Mouse (Mus musculus) limb, embryonic 14.5 days (tissue): Measurements from ENCODE around the gene Tnn. TPM values are rescaled to one million over a fixed set of nuclear protein-coding genes. Genes with fewer than 3 reads are reported as not detected.
A peak's percentile ranks its signal among the peaks of the same experiment; 100 is the strongest.

ENCODE experiments used
- ATAC-seq: fragments of 200-750 bp; cut with Nextera tagmentation; 2 replicates; pipeline ENCODE4 v1.8.0; 2017; ENCODE audit warnings: low read depth, moderate number of reproducible peaks, moderate TSS enrichment; ENCODE audit not compliant: low FRiP score
- DNase-seq: peaks from one replicate; pipeline ENCODE4 v3.0.0-alpha.2; 2015; ENCODE audit warnings: low spot score
- H3K27ac ChIP-seq: fragments of 300-500 bp; sonication (generic); replicated peaks from 2 replicates; pipeline ENCODE4 v1.5.1; 2014; ENCODE audit warnings: low read depth, mild to moderate bottlenecking, low read length, moderate library complexity, mixed read lengths
- H3K27me3 ChIP-seq: fragments of 300-500 bp; sonication (generic); 2 replicates; pipeline ENCODE4 v1.6.1; 2014; ENCODE audit warnings: low read length, mixed read lengths; ENCODE audit not compliant: control insufficient read depth, insufficient read depth
- H3K36me3 ChIP-seq: fragments of 300-500 bp; sonication (generic); 2 replicates; pipeline ENCODE4 v1.6.1; 2014; ENCODE audit warnings: mild to moderate bottlenecking, low read length, moderate library complexity, mixed read lengths; ENCODE audit not compliant: control insufficient read depth, insufficient read depth
- H3K4me1 ChIP-seq: fragments of 300-500 bp; sonication (generic); 2 replicates; pipeline ENCODE4 v1.6.1; 2014; ENCODE audit warnings: antibody characterized with exemption, low read length, mixed read lengths; ENCODE audit not compliant: control insufficient read depth, insufficient read depth
- H3K4me2 ChIP-seq: fragments of 300-500 bp; sonication (generic); replicated peaks from 2 replicates; pipeline ENCODE4 v1.6.1; 2014; ENCODE audit warnings: low read depth, mild to moderate bottlenecking, low read length, moderate library complexity; ENCODE audit not compliant: severe bottlenecking
- H3K4me3 ChIP-seq: fragments of 300-500 bp; sonication (generic); replicated peaks from 2 replicates; pipeline ENCODE4 v1.5.1; 2014; ENCODE audit warnings: low read length
- H3K9ac ChIP-seq: fragments of 300-500 bp; sonication (generic); 2 replicates; pipeline ENCODE4 v1.6.1; 2014; ENCODE audit warnings: mild to moderate bottlenecking, low read depth, low read length, moderate library complexity; ENCODE audit not compliant: severe bottlenecking
- H3K9me3 ChIP-seq: fragments of 300-500 bp; sonication (generic); 2 replicates; pipeline ENCODE4 v1.6.1; 2016; ENCODE audit warnings: low read length; ENCODE audit not compliant: control insufficient read depth
- POLR2A ChIP-seq: fragments of 200-500 bp; IDR thresholded peaks from 2 replicates; pipeline ENCODE4 v1.8.0; 2012; ENCODE audit warnings: inconsistent platforms, mild to moderate bottlenecking, moderate library complexity, borderline replicate concordance; ENCODE audit not compliant: insufficient read depth, insufficient read length; ENCODE audit errors: extremely low read depth
- WGBS: fragments of 180-500 bp; shearing (Covaris S2); extraction: QIAGEN DNeasy Blood & Tissue Kit; methylation state at CpG from one replicate; pipeline ENCODE4 v1.1.7; 2014; 5-methylcytosine and 5-hydroxymethylcytosine counted together
- polyA plus RNA-seq, 2 experiments: library from polyadenylated mRNA; depleted of rRNA in 1 of 2; stranded (reverse) in 1 of 2; unstranded in 1 of 2; fragments of >200 nt; fragmentation: Nextera tagmentation in 1 of 2; extraction: Ambion mirVana in 1 of 2; gene quantifications; 2 replicates each; pipeline versions ENCODE4 v1.2.1 to v1.2.3; 2012 to 2014

Tnn gene
- polyA plus RNA-seq, 2 experiments: 5.4 TPM

GRCm38 (mm10) chr1:160064547-160065144 lies 88.7 kb downstream of the Tnn start:
- no peaks in the 10 kb centered on the region for H3K27me3 ChIP-seq
- ATAC-seq (no peak), DNase-seq (no peak)
- no peak overlapping the region for H3K4me2 ChIP-seq
- no peaks in the 10 kb centered on the region for H3K36me3 ChIP-seq
- H3K4me3 ChIP-seq: no peak overlapping the region
- no peak overlapping the region for H3K9ac ChIP-seq
- no peak overlapping the region for H3K27ac ChIP-seq
- WGBS: 73% methylated on average over 7 of the region's 7 CpGs
- no peak for TF ChIP-seq POLR2A
- no peaks in the 10 kb centered on the region; the same call in 1 of the 2 replicates for H3K9me3 ChIP-seq
- H3K4me1 ChIP-seq: peaks cover 4% of the 10 kb centered on the region; the same call in 1 of the 2 replicates

- WGBS: 64% methylated on average over 3 of the region's 3 CpGs
- peaks cover 4% of the 10 kb centered on the region; the same call in 1 of the 2 replicates for H3K4me1 ChIP-seq
- DNase-seq (no peak), ATAC-seq (no peak)
- H3K4me3 ChIP-seq: no peak overlapping the region
- no peak for TF ChIP-seq POLR2A
- no peaks in the 10 kb centered on the region for H3K27me3 ChIP-seq
- no peak overlapping the region for H3K27ac ChIP-seq
- H3K9ac ChIP-seq: no peak overlapping the region
- H3K36me3 ChIP-seq: no peaks in the 10 kb centered on the region
- H3K9me3 ChIP-seq: no peaks in the 10 kb centered on the region; the same call in 1 of the 2 replicates
- no peak overlapping the region for H3K4me2 ChIP-seq
Measured at GRCm38 (mm10) chr1:160061725-160062366, 91.5 kb downstream of the Tnn start.

DNA sequence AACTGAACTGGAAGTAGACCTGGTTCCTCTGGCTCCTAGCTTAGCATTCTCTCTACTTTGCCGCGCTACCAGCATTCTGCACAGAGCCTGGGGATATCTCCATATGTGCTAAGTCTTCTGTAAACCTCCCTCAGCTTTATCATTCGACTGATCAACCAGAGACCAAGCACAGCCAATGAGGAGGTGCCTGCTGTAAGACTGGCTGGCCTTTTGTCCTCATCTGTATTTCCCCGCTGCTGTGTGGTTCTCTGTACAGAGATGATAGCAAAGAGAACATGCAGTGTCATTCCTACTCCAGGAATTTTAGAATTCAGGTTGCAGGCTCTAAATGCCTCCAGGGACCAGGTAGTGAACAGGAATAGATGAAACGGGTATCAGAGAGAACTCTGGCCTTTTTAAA lies 92.1 kb downstream of the Tnn start:
- Histone ChIP-seq H3K27me3 (no peaks in the 10 kb centered on the region), H3K9me3 (no peaks in the 10 kb centered on the region), H3K4me1 (peaks cover 4% of the 10 kb centered on the region; the same call in 1 of the 2 replicates), H3K9ac (no peak overlapping the region), H3K4me2 (no peak overlapping the region), H3K27ac (no peak overlapping the region), H3K36me3 (no peaks in the 10 kb centered on the region), H3K4me3 (no peak overlapping the region)
- WGBS: 81% methylated on average over 5 of the region's 5 CpGs
- no peak for DNase-seq
- no peak for TF ChIP-seq POLR2A
- ATAC-seq: no peak

DNA sequence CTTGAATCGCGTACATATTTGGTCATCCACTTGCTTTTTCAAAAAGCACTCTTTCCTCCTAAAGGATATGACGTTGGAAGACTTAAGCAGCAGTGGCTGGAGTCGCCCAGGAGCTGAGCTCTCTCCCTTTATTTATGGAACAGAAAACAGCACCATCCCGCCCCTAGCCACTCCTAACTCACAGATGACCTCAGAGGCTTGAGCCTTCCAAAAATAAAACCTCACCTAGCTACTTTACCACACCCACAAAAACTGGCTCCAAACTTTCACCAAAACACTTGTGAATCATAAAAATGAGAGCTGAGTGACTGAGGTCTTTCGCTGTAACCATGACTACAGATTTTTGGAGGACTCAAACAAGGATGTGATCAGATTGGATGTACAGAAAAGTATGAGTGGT lies 92.8 kb downstream of the Tnn start:
- peaks cover 4% of the 10 kb centered on the region; the same call in 1 of the 2 replicates for H3K4me1 ChIP-seq
- H3K27ac ChIP-seq: no peak overlapping the region
- H3K9me3 ChIP-seq: no peaks in the 10 kb centered on the region
- TF ChIP-seq POLR2A: no peak
- no peak overlapping the region for H3K9ac ChIP-seq
- no peaks in the 10 kb centered on the region for H3K36me3 ChIP-seq
- H3K27me3 ChIP-seq: no peaks in the 10 kb centered on the region
- no peak overlapping the region for H3K4me3 ChIP-seq
- DNase-seq (peak; percentile 28), ATAC-seq (peak; percentile 63)
- WGBS: 60% methylated on average over 6 of the region's 6 CpGs
- no peak overlapping the region for H3K4me2 ChIP-seq

- Histone ChIP-seq H3K9ac (no peak overlapping the region), H3K4me2 (no peak overlapping the region), H3K36me3 (no peaks in the 10 kb centered on the region), H3K27ac (no peak overlapping the region), H3K27me3 (no peaks in the 10 kb centered on the region), H3K9me3 (no peaks in the 10 kb centered on the region), H3K4me1 (peaks cover 4% of the 10 kb centered on the region; the same call in 1 of the 2 replicates), H3K4me3 (no peak overlapping the region)
- WGBS: 65% methylated on average over 1 of the region's 1 CpGs
- DNase-seq (no peak), ATAC-seq (no peak)
- TF ChIP-seq POLR2A: no peak
Measured at GRCm38 (mm10) chr1:160059908-160060307, 93.5 kb downstream of the Tnn start.
